Mouse (Mus musculus) liver, postnatal 0 days (tissue): ENCODE data around the gene Gm45837.

Experiments used
- CTCF ChIP-seq: sonication (generic); IDR thresholded peaks from 2 replicates; pipeline ENCODE4 v1.5.1; 2016; ENCODE audit warnings: antibody characterized with exemption, low read depth
- EP300 ChIP-seq: IDR thresholded peaks from 2 replicates; pipeline ENCODE4 v1.6.1; 2016; ENCODE audit warnings: antibody characterized with exemption, low read depth, mild to moderate bottlenecking

DNA sequence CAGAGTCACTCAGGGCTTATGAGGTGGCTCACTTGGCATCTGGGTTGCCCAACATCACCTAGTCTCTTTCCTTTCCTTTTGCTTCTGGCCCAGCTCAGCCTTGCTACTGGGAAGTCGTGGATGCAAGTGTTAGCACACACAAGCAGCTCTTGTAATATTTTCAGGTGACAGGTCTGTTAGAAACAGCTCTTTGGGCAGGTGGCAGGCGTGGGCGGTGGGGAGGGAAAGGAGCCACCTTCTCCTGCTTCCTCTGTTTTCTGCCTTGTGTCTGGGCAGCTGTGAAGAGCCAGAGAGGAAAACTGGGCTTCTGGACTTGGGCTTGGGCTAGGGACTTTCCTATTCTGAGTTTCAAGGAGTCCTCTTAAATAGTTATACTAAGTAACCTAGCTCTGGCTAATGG lies 65.3 kb downstream of the Gm45837 start:
- TF ChIP-seq CTCF = no peak
- no peak for TF ChIP-seq EP300
